Mouse (Mus musculus) limb, embryonic 15.5 days (tissue): Measurements from ENCODE around the gene Pgap3. TPM values are rescaled to one million over a fixed set of nuclear protein-coding genes. Genes with fewer than 3 reads are reported as not detected.

Source experiments
- ATAC-seq: fragments of 200-750 bp; cut with Nextera tagmentation; 2 replicates; pipeline ENCODE4 v1.8.0; 2017; ENCODE audit warnings: low read depth, moderate TSS enrichment; ENCODE audit not compliant: insufficient number of reproducible peaks, low FRiP score, low TSS enrichment
- H3K27ac ChIP-seq: fragments of 300-500 bp; sonication (generic); 2 replicates; pipeline ENCODE4 v1.5.1; 2015; ENCODE audit warnings: moderate library complexity, mild to moderate bottlenecking, inconsistent platforms
- H3K27me3 ChIP-seq: fragments of 300-500 bp; sonication (generic); 2 replicates; pipeline ENCODE4 v1.6.1; 2015; ENCODE audit warnings: inconsistent platforms
- H3K36me3 ChIP-seq: fragments of 300-500 bp; sonication (generic); 2 replicates; pipeline ENCODE4 v1.6.1; 2015; ENCODE audit warnings: inconsistent platforms
- H3K4me1 ChIP-seq: fragments of 300-500 bp; sonication (generic); 2 replicates; pipeline ENCODE4 v1.6.1; 2015; ENCODE audit warnings: inconsistent platforms
- H3K4me2 ChIP-seq: fragments of 300-500 bp; sonication (generic); 2 replicates; pipeline ENCODE4 v1.6.1; 2015; ENCODE audit warnings: mild to moderate bottlenecking, inconsistent platforms
- H3K4me3 ChIP-seq: fragments of 300-500 bp; sonication (generic); 2 replicates; pipeline ENCODE4 v1.5.1; 2015; ENCODE audit warnings: mild to moderate bottlenecking, inconsistent platforms
- H3K9ac ChIP-seq: fragments of 300-500 bp; sonication (generic); 2 replicates; pipeline ENCODE4 v1.6.1; 2015; ENCODE audit warnings: inconsistent platforms
- H3K9me3 ChIP-seq: fragments of 300-500 bp; sonication (generic); 2 replicates; pipeline ENCODE4 v1.6.1; 2016; ENCODE audit warnings: inconsistent platforms
- WGBS: fragments of 180-500 bp; shearing (Covaris S2); methylation state at CpG from one replicate; pipeline ENCODE4 v1.1.7; 2015; 5-methylcytosine and 5-hydroxymethylcytosine counted together
- polyA plus RNA-seq: library from polyadenylated mRNA; unstranded; fragments of >200 nt; fragmentation: Nextera tagmentation; extraction: Ambion mirVana; gene quantifications from 2 replicates; pipeline ENCODE4 v1.2.1, GENCODE M21; 2015

Gene Pgap3
- polyA plus RNA-seq, 1 experiment from 2014 or later: 12.6 TPM

DNA sequence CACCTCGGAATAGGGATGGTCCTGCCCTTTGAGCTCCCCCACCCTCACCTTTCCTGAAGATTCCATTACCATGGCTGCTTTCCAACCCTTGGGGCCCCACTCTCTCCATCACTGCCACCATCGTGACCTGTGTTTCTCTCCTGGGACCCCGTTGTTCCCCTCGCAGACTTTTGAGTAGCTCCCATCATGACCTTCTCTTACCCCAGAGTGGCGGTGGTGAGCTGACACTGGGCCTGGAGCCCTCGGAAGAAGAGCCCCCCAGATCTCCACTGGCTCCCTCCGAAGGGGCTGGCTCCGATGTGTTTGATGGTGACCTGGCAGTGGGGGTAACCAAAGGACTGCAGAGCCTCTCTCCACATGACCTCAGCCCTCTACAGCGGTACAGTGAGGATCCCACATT, 35.4 kb upstream of the Pgap3 start:
- WGBS: 95% methylated on average over 9 of the region's 9 CpGs
- no peaks in the 10 kb centered on the region for H3K9me3 ChIP-seq
- ATAC-seq: no peak

DNA sequence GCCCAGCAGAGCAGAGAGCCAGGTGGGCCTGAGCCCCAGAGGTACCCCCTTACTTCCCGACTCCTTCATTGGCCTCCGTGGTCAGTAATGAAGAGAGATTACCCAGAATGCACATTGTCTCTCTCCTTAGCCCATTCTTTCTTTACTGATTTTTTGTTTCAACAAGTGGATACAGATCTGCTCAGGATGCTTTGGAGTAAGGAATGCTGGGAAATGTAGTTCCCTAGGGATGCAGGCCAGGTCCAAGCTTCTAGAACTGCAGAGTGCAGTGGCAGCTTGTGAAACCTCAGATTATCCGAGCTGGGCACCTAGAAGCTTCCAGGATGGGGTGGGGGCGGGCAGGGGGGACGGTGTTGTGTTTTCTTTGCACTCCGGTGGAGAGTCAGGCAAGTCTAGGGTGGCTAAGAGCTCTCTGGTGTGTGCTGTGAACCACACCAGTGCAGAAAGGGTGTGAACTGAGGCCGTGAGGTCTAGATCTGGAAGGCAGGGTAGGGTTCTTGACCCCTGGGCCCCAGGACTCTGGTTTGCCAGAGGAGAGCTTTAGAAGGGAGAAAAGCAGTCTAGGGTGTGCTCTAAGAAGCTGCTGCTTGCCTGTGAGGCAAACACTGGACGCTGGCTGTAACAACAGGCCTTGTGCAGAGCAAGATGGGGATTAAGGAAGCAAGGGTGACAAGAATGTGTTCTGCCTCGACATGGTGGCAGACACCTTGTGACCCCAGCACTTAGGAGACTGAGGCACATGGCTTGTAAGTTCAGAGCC, 31.6 kb upstream of the Pgap3 start:
- H3K27me3 ChIP-seq: no peaks in the 10 kb centered on the region
- H3K4me1 ChIP-seq: 0 out of 2 replicates have a peak, but pooled peaks cover 3% of the 10 kb centered on the region
- H3K4me3 ChIP-seq: no peak overlapping the region
- no peak overlapping the region for H3K9ac ChIP-seq
- 74% methylated on average over 9 of the region's 9 CpGs for WGBS
- H3K27ac ChIP-seq: no peak overlapping the region
- H3K9me3 ChIP-seq: no peaks in the 10 kb centered on the region
- no peak overlapping the region for H3K4me2 ChIP-seq
- H3K36me3 ChIP-seq: peaks cover 97% of the 10 kb centered on the region
- no peak for ATAC-seq

More for the DNA sequence above, 35.4 kb upstream of the Pgap3 start:
- Histone ChIP-seq H3K4me2 (no peak overlapping the region), H3K27me3 (no peaks in the 10 kb centered on the region), H3K4me3 (no peak overlapping the region), H3K4me1 (peaks cover 12% of the 10 kb centered on the region), H3K9ac (no peak overlapping the region), H3K27ac (no peak overlapping the region), H3K36me3 (peaks cover 60% of the 10 kb centered on the region)

DNA sequence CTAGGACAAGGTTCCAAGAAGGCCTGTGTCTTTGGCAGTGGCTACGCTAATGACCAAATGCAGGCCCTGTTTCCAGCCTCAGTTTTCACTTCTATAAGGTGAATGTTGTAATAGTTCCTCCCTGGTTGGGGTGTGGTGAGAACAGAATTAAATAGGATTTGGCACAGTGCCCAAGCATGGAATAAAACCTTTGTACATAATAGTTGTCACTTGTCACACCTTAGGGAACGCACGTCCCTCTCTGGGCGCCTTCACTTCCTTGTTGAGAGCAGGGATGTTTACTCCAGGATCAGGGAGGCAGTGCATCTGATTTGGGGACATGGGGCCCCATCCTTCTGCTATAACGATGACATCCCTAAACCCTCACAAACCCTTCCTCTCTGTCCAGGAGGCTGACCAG, 28.1 kb upstream of the Pgap3 start:
- Histone ChIP-seq H3K9me3 (no peaks in the 10 kb centered on the region), H3K4me1 (0 out of 2 replicates have a peak, but pooled peaks cover 3% of the 10 kb centered on the region), H3K4me2 (no peak overlapping the region), H3K27ac (0 out of 2 replicates have a peak overlapping the region, but pooled peaks have one; percentile 57), H3K9ac (no peak overlapping the region), H3K4me3 (no peak overlapping the region), H3K36me3 (peaks cover 97% of the 10 kb centered on the region), H3K27me3 (no peaks in the 10 kb centered on the region)
- 73% methylated on average over 5 of the region's 5 CpGs for WGBS
- no peak for ATAC-seq

DNA sequence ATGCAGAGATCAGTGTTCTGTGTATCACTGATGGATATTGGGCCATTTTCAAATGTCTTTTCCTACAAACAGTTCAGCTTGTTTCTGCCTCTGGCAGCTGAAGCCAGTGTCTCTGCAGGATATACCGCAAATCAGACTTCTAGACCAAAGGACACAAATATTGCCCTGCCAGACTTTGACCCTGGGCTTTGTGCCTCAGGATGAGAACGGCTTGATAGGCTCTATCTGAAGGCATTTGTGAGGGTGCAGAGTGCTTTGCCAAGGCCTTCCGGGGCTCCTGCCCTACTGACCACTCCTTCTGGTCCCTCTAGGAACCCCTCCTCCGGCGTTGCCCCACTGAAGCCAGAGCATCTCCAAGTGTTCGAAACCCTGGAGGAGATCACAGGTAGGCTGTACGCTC, 26.3 kb upstream of the Pgap3 start:
- H3K9ac ChIP-seq: no peak overlapping the region
- no peak overlapping the region for H3K4me2 ChIP-seq
- no peak for ATAC-seq
- no peaks in the 10 kb centered on the region for H3K9me3 ChIP-seq
- H3K4me3 ChIP-seq: no peak overlapping the region
- 0 out of 2 replicates have a peak, but pooled peaks cover 3% of the 10 kb centered on the region for H3K4me1 ChIP-seq
- H3K27ac ChIP-seq: no peak overlapping the region
- H3K27me3 ChIP-seq: no peaks in the 10 kb centered on the region
- peaks cover 98% of the 10 kb centered on the region for H3K36me3 ChIP-seq
- 92% methylated on average over 7 of the region's 7 CpGs for WGBS

DNA sequence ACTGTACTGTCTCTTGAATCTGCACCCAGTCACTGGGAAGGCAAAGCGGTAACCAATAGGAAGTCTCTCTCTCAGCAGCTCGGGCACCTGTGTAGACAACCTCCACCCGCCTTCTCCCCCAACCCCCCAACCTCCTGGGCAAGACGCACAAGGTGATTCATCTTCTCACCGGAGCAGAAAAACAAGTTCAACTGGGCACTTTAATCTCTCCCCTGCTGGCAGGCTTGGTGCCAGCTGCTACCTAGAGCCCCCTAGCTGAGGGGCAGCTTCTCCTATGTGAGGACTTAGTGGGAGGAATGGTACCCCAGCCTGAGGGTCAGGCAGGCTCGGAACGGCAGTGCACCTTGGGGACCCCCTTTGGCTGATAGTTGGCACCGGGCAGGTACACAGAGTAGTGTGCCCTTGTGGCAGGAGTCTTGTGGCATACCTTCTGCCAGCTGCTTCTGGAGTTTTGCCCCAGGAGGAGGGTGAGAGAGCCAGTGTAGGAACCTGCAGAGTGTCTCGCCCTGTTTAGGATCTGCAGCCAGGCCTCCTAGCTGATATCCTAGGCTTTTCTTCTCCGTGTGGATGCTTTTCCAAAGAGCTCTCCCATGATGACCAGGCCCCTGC, 18.8 kb upstream of the Pgap3 start:
- no peak overlapping the region for H3K4me3 ChIP-seq
- no peaks in the 10 kb centered on the region for H3K27me3 ChIP-seq
- H3K9me3 ChIP-seq: no peaks in the 10 kb centered on the region
- no peak overlapping the region for H3K9ac ChIP-seq
- peaks cover 45% of the 10 kb centered on the region for H3K4me1 ChIP-seq
- H3K4me2 ChIP-seq: no peak overlapping the region
- H3K27ac ChIP-seq: peak overlapping the region; percentile 67
- peaks cover 45% of the 10 kb centered on the region for H3K36me3 ChIP-seq
- no peak for ATAC-seq
- WGBS: 74% methylated on average over 10 of the region's 10 CpGs

DNA sequence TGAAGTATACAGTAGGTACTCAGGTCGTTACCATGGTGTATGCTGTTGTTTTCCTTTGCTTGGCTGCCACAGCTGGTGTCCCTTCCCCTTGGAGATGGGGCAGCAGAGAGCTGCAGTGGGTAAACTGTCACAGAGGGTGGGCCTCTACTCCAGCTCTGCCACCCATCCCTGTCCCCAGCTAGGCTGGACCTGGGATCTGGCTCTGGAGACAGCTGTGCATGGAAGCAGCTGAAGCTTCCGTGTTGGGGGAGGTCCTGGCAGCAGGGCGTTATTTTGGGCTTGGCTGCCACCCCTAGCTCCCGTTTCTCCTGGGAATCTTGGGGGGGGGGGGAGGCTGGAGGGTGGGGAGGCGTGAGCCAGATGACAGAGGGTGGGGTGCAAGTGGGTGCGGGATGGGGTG, 18.0 kb upstream of the Pgap3 start:
- ATAC-seq: no peak
- Histone ChIP-seq H3K27me3 (no peaks in the 10 kb centered on the region), H3K4me1 (peaks cover 52% of the 10 kb centered on the region), H3K9ac (no peak overlapping the region), H3K4me3 (no peak overlapping the region), H3K27ac (peak overlapping the region; percentile 67), H3K4me2 (no peak overlapping the region), H3K36me3 (peaks cover 38% of the 10 kb centered on the region), H3K9me3 (no peaks in the 10 kb centered on the region)
- WGBS: 52% methylated on average over 4 of the region's 6 CpGs

DNA sequence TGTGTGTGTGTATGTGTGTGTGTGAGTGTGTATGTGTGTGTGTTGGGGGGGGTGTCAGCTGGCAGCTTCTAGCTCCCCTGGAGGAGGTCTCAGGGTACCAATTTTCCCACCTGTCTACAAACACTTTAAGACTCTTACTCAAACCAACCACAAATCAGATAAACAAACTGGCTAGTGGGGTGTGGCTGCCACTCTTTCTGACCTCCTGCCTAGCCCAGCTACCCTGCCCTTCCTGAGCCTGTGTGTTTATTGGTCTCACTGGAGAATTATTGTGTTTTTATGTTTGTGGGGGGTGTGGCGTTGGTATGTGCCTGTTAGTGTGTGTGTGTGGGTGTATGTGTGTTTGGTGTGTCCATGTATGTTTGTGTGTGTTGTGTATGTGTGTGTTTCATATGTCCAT, 16.8 kb upstream of the Pgap3 start:
- 52% methylated on average over 1 of the region's 1 CpGs for WGBS
- H3K9ac ChIP-seq: no peak overlapping the region
- no peak overlapping the region for H3K4me2 ChIP-seq
- no peak for ATAC-seq
- H3K4me1 ChIP-seq: peaks cover 53% of the 10 kb centered on the region
- H3K27ac ChIP-seq: 0 out of 2 replicates have a peak overlapping the region, but pooled peaks have one; percentile 43
- no peaks in the 10 kb centered on the region for H3K9me3 ChIP-seq
- peaks cover 26% of the 10 kb centered on the region for H3K36me3 ChIP-seq
- H3K27me3 ChIP-seq: no peaks in the 10 kb centered on the region
- H3K4me3 ChIP-seq: no peak overlapping the region

DNA sequence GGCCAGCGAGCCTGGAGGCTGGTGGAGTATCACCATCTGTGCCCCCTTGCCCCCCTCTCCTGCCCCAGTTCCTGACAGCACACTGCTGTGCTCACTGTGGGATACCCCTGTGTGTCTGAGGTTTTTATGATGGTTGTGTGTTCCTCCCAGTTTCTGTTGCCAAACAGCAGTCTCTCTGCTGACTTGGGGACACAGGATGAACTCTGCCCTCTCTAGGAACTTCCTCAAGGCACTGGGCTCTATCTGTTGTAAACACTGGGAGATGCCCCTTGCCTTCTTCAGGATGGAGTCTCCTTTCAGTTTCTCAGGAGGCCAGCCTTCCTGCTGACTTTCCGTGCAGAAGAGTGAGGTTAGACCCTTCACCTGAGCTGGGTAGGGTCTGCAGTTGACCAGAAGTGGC, 13.9 kb upstream of the Pgap3 start:
- 30% methylated on average over 2 of the region's 2 CpGs for WGBS
- Histone ChIP-seq H3K9ac (peak overlapping the region; percentile 93; the same call in 1 of the 2 replicates), H3K36me3 (no peaks in the 10 kb centered on the region; the same call in 1 of the 2 replicates), H3K4me3 (peak overlapping the region; percentile 98), H3K4me2 (peak overlapping the region; percentile 63), H3K4me1 (peaks cover 66% of the 10 kb centered on the region), H3K27me3 (no peaks in the 10 kb centered on the region), H3K27ac (0 out of 2 replicates have a peak overlapping the region, but pooled peaks have one; percentile 33), H3K9me3 (no peaks in the 10 kb centered on the region)
- ATAC-seq: no peak

DNA sequence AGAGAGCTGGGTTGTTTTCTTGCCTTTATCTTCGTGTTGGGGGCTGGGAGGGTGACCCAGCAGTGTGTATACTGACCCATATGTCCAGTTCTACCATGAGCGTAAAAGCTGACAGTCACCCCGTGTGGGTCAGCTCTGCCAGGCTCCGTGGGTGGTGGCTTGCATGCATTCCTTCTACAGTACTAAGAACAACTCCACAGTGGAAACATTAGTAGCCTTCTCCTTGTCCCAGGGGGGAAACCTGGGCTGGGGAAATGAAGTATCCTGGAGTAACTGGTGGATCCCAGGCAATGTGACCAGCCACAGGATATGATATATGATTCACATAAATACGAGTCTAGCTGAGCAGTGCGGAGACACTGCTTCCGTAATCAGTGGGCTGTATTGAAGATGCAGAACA, 13.4 kb upstream of the Pgap3 start:
- H3K4me2 ChIP-seq: peak overlapping the region; percentile 63
- no peak for ATAC-seq
- no peaks in the 10 kb centered on the region for H3K27me3 ChIP-seq
- H3K4me1 ChIP-seq: peaks cover 66% of the 10 kb centered on the region
- H3K9ac ChIP-seq: peak overlapping the region; percentile 93
- no peaks in the 10 kb centered on the region for H3K9me3 ChIP-seq
- peak overlapping the region; percentile 60 for H3K27ac ChIP-seq
- WGBS: 13% methylated on average over 7 of the region's 7 CpGs
- H3K36me3 ChIP-seq: no peaks in the 10 kb centered on the region
- H3K4me3 ChIP-seq: peak overlapping the region; percentile 98

DNA sequence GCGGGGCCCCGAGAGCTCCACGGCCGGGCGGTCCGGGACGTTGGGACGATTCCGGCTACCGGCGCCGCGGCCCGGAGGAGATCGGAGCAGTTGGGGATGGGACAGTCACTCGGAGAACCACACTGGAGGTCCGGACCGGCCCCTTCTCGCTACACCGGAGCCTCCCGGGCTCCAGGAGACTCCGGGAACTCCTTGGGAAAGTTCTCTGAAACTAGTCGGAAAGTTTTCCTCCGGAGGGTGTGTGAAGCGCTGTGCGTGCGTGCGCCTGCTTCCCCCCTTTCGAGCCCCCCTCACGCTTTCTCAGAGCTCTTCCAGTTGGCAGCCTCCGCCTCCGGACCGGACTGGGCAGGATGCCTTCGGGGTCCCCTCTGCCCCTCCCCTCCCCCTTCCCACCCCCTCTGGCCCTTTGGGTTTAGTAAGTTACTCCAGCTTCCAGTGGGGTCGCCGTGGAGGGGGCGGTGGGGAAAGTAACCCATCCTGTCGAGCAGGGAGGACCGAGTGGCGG, 12.6 kb upstream of the Pgap3 start:
- under 1% methylated on average over 40 of the region's 40 CpGs for WGBS
- H3K9me3 ChIP-seq: no peaks in the 10 kb centered on the region
- H3K4me2 ChIP-seq: peak overlapping the region; percentile 63
- H3K27me3 ChIP-seq: no peaks in the 10 kb centered on the region
- H3K4me3 ChIP-seq: peak overlapping the region; percentile 98
- peak overlapping the region; percentile 93 for H3K9ac ChIP-seq
- ATAC-seq: peak; percentile 53; the same call in 1 of the 2 replicates
- H3K27ac ChIP-seq: peak overlapping the region; percentile 99
- no peaks in the 10 kb centered on the region for H3K36me3 ChIP-seq
- peaks cover 59% of the 10 kb centered on the region for H3K4me1 ChIP-seq

DNA sequence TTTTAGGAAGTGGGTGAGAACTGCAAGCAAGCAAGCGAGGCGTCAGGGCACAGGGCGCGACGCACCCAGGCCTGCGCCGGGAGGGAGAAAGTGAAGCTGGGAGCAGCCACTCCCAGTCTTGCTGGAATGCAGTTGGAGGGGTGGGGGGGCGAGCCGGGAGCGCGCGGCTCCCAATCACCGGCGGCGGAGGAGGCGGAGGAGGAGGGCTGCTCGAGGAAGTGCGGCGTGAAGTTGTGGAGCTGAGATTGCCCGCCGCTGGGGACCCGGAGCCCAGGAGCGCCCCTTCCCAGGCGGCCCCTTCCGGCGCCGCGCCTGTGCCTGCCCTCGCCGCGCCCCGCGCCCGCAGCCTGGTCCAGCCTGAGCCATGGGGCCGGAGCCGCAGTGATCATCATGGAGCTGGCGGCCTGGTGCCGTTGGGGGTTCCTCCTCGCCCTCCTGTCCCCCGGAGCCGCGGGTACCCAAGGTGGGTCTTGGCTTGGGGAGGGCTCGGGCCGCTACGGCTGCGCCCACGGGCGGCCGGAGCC, 12.0 kb upstream of the Pgap3 start, which contains the start of gene Erbb2:
Gene Erbb2, plus strand, starts transcription at position 198 of the 524 bp plus-strand sequence.
- Histone ChIP-seq H3K27me3 (no peaks in the 10 kb centered on the region), H3K4me3 (peak within 1 kb of the TSS; percentile 98), H3K9me3 (no peaks in the 10 kb centered on the region), H3K9ac (peak within 1 kb of the TSS; percentile 93), H3K36me3 (no peaks in the 10 kb centered on the region), H3K27ac (peak within 1 kb of the TSS; percentile 99), H3K4me1 (peaks cover 59% of the 10 kb centered on the region), H3K4me2 (peak within 1 kb of the TSS; percentile 63)
- under 1% methylated on average over 38 of the region's 49 CpGs for WGBS
- peak; percentile 88 for ATAC-seq
